Mouse (Mus musculus) liver, embryonic 11.5 days (tissue): ENCODE data around the gene Osbpl8. TPM values are rescaled to one million over a fixed set of nuclear protein-coding genes. Genes with fewer than 3 reads are reported as not detected.

Experiments used
- ATAC-seq: fragments of 200-750 bp; cut with Nextera tagmentation; replicated peaks from 2 replicates; pipeline ENCODE4 v1.8.0; 2017; ENCODE audit warnings: moderate number of reproducible peaks, mild to moderate bottlenecking, moderate TSS enrichment, moderate library complexity; ENCODE audit not compliant: low FRiP score
- DNase-seq: peaks from one replicate; pipeline ENCODE4 v3.0.0-alpha.2; 2017; ENCODE audit warnings: low spot score
- H3K27ac ChIP-seq: fragments of 300-500 bp; sonication (generic); 2 replicates; pipeline ENCODE4 v1.5.1; 2014; ENCODE audit warnings: mild to moderate bottlenecking, low read depth, low read length, control low read depth
- H3K27me3 ChIP-seq: fragments of 300-500 bp; sonication (generic); replicated peaks from 2 replicates; pipeline ENCODE4 v1.6.1; 2014; ENCODE audit warnings: low read length, mixed read lengths; ENCODE audit not compliant: control insufficient read depth, insufficient read depth
- H3K36me3 ChIP-seq: fragments of 300-500 bp; sonication (generic); 2 replicates; pipeline ENCODE4 v1.6.1; 2014; ENCODE audit warnings: mild to moderate bottlenecking, low read length, moderate library complexity, mixed read lengths; ENCODE audit not compliant: control insufficient read depth, insufficient read depth
- H3K4me1 ChIP-seq: fragments of 300-500 bp; sonication (generic); replicated peaks from 2 replicates; pipeline ENCODE4 v1.6.1; 2014; ENCODE audit warnings: low read length, mixed read lengths; ENCODE audit not compliant: control insufficient read depth, insufficient read depth
- H3K4me2 ChIP-seq: fragments of 300-500 bp; sonication (generic); 2 replicates; pipeline ENCODE4 v1.6.1; 2014; ENCODE audit warnings: mild to moderate bottlenecking, control low read depth, moderate library complexity
- H3K4me3 ChIP-seq: fragments of 300-500 bp; sonication (generic); 2 replicates; pipeline ENCODE4 v1.5.1; 2014; ENCODE audit warnings: low read depth, low read length, control low read depth
- H3K9ac ChIP-seq: fragments of 300-500 bp; sonication (generic); 2 replicates; pipeline ENCODE4 v1.6.1; 2014; ENCODE audit warnings: low read depth, low read length, control low read depth
- H3K9me3 ChIP-seq: fragments of 300-500 bp; sonication (generic); 2 replicates; pipeline ENCODE4 v1.6.1; 2016; ENCODE audit warnings: low read length, inconsistent platforms, mixed read lengths; ENCODE audit not compliant: control insufficient read depth
- WGBS: fragments of 180-500 bp; shearing (Covaris S2); extraction: QIAGEN DNeasy Blood & Tissue Kit; methylation state at CpG from one replicate; pipeline ENCODE4 v1.1.7; 2014; 5-methylcytosine and 5-hydroxymethylcytosine counted together
- polyA plus RNA-seq: library from polyadenylated mRNA; unstranded; fragments of >200 nt; fragmentation: Nextera tagmentation; extraction: Ambion mirVana; gene quantifications from 2 replicates; pipeline ENCODE4 v1.2.1, GENCODE M21; 2014

Gene Osbpl8
- polyA plus RNA-seq, 1 experiment from 2014 or later, result 11.2 TPM

DNA sequence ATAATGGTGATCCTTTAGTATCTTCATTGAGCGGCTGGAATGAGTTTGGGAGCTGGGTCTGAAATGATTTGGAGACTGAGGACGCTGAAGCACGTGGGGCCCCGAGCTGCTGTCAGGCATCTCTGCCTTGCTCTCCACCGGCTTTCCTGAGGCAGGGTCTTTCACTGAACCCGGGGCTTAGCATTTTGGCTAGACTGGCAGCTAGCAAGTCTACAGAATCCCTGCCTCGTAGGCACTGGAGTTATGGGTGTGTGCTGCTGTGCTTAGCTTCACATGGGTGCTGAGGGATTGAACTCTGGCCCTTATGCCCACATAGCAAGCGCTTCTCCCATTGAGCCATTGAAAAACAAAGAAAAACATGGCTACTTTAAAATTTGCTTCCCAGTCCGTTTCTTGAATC, 42.8 kb downstream of the Osbpl8 start:
- Histone ChIP-seq H3K4me1 (no peaks in the 10 kb centered on the region), H3K4me2 (no peak overlapping the region), H3K27me3 (no peaks in the 10 kb centered on the region), H3K4me3 (no peak overlapping the region), H3K9ac (no peak overlapping the region), H3K9me3 (no peaks in the 10 kb centered on the region), H3K36me3 (no peaks in the 10 kb centered on the region), H3K27ac (no peak overlapping the region)
- ATAC-seq (no peak), DNase-seq (no peak)
- 79% methylated on average over 9 of the region's 9 CpGs for WGBS

DNA sequence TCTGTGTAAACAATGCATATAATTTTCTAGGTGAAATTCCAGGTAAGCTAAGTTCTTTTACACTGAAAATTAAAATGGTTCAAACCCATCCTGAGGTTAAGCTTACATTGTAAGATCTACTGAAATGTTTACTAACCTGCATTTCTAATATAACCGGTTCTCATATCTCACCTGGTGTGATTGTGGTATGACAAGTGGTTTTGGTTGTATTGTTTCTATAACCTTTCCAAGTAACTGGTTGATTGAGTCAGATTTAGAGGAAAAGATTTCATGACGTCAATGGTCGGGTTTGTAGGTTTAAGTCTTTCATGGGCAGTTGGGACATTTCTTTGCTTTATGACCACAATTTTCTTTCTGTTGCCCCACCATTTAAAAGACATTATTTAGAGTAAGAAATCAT, 49.5 kb downstream of the Osbpl8 start:
- Histone ChIP-seq H3K4me3 (no peak overlapping the region), H3K9ac (no peak overlapping the region), H3K27me3 (no peaks in the 10 kb centered on the region), H3K27ac (no peak overlapping the region), H3K4me2 (no peak overlapping the region), H3K9me3 (no peaks in the 10 kb centered on the region), H3K4me1 (no peaks in the 10 kb centered on the region), H3K36me3 (no peaks in the 10 kb centered on the region)
- DNase-seq (no peak), ATAC-seq (no peak)
- 87% methylated on average over 3 of the region's 3 CpGs for WGBS

DNA sequence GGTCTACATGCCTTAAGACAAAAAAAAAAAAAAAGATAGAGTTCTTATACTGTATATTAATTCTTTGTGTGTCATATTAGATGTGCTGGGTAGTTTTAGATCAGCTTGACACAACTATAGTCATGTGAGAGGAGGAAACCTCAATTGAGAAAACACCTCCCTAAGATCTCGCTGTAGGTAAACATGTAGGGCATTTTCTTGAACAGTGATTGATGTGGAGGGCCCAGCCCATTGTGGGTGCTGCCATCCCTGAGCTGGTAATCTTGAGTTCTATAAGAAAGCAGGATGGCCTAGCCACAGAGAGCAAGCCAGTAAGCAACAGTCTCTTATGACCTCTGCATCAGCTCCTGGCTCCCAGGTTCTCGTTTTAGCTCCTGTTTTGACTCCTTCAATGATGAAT, 50.1 kb downstream of the Osbpl8 start:
- Histone ChIP-seq H3K27ac (no peak overlapping the region), H3K4me3 (no peak overlapping the region), H3K9ac (no peak overlapping the region), H3K9me3 (no peaks in the 10 kb centered on the region), H3K4me2 (no peak overlapping the region), H3K4me1 (no peaks in the 10 kb centered on the region), H3K27me3 (no peaks in the 10 kb centered on the region), H3K36me3 (no peaks in the 10 kb centered on the region)
- ATAC-seq, result no peak
- no peak for DNase-seq
- WGBS, result 76% methylated on average over 2 of the region's 2 CpGs

DNA sequence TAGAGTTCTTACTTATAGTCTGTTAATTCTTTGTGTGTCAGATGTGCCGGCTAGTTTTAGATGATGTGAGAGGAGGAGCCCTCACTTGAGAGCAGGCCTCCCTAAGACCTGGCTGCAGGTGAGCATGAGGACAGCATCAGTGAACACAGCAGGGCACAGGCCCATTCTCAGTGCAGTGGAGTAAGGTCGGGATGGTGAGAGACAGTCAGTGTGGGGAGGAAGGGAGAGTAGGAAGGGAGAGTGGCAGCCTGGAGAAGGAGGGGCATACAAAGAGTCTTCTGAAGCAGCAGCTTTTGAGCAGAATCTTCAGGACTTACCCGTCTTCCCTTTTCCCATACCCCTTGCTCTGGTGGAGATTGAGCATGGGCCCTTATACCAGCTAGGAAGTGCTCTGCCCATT, 51.0 kb downstream of the Osbpl8 start:
- no peak for ATAC-seq
- Histone ChIP-seq H3K27me3 (no peaks in the 10 kb centered on the region), H3K9ac (no peak overlapping the region), H3K4me2 (no peak overlapping the region), H3K4me1 (no peaks in the 10 kb centered on the region), H3K4me3 (no peak overlapping the region), H3K36me3 (no peaks in the 10 kb centered on the region), H3K9me3 (no peaks in the 10 kb centered on the region), H3K27ac (no peak overlapping the region)
- WGBS, result 73% methylated on average over 3 of the region's 3 CpGs
- DNase-seq, result no peak

DNA sequence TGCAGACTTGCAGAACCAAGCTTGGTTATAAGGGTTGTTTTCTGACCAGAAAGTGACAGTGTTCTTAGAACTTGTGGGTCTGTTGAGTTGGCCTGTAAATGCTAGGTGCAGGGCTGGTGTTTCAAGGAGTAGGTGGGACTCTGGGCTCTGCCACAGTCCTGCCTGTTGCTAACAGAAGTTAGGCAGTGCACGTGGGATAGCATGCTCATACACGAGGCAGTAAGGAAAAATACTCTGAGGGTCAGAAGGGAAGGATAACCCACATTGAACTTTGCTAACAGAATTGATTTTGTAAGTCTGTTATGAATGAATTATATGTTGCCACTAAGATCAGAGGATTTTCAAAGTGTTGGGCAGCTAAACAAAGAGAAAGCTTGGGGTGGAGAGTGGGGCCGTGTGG, 51.6 kb downstream of the Osbpl8 start:
- no peak overlapping the region for H3K4me2 ChIP-seq
- H3K4me1 ChIP-seq, result no peaks in the 10 kb centered on the region
- no peak overlapping the region for H3K27ac ChIP-seq
- WGBS, result 78% methylated on average over 3 of the region's 3 CpGs
- no peaks in the 10 kb centered on the region for H3K9me3 ChIP-seq
- no peak overlapping the region for H3K9ac ChIP-seq
- no peak for DNase-seq
- H3K36me3 ChIP-seq, result no peaks in the 10 kb centered on the region
- H3K4me3 ChIP-seq, result no peak overlapping the region
- ATAC-seq, result no peak
- H3K27me3 ChIP-seq, result no peaks in the 10 kb centered on the region

DNA sequence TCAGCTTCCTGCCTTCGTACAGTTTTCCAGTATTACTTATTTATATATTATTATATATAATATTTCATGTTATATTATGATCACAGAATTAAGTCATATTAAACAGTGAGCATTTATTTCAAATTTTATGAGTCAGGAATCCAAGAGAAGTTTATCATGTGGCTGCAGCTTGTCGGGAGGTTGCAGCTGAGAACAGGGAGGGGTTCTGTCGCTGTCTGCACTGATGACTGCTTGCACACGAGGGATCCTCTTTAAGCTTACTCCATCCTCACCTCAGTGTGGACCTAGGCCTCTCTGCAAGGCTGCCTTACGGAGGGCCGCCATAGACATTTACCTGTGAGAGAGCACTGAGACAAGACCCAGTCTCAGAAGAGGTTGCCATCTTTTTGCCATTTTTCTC, 58.0 kb downstream of the Osbpl8 start:
- no peak overlapping the region for H3K27ac ChIP-seq
- WGBS, result 58% methylated on average over 6 of the region's 6 CpGs
- no peak overlapping the region for H3K4me3 ChIP-seq

DNA sequence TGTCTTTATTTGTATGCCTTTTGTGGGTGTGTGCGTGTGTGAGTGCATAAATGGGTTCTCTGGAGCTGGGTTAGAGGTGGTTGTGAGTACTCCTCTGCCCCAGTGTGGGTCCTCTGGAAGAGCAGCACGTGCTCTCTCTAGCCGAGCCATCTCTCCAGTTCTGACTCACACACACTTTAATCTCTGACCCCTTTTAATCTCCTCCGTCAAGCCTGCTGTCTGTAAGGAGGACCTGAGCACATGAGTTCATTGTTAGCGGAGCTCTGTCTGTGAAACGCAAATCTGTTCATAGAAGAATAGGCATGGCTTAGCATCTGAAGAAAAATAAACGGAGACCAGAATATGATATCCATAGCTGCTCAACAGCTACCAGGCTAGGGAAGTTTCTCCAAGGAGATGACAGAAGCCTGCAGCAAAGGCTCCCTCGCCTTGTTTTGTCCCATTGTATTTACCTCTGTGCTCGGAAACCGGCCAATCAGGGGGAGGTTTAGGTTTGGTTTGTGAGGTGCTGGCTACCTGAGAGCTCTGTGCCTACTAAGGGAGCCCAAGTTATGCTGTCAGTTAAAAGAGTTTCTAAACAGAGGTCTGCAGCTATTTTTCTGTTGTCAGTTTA, 58.8 kb downstream of the Osbpl8 start:
- no peak overlapping the region for H3K27ac ChIP-seq
- H3K4me2 ChIP-seq, result no peak overlapping the region; the same call in 1 of the 2 replicates
- no peak overlapping the region for H3K4me3 ChIP-seq
- WGBS, result 57% methylated on average over 10 of the region's 10 CpGs
- no peak for DNase-seq
- ATAC-seq, result peak; percentile 62
- no peaks in the 10 kb centered on the region for H3K36me3 ChIP-seq
- no peaks in the 10 kb centered on the region for H3K27me3 ChIP-seq
- H3K9ac ChIP-seq, result no peak overlapping the region
- H3K9me3 ChIP-seq, result no peaks in the 10 kb centered on the region
- peaks cover 12% of the 10 kb centered on the region for H3K4me1 ChIP-seq

More for the DNA sequence above, 58.0 kb downstream of the Osbpl8 start:
- ATAC-seq (peak; percentile 90), DNase-seq (no peak)
- H3K4me1 ChIP-seq, result peaks cover 12% of the 10 kb centered on the region
- no peak overlapping the region for H3K9ac ChIP-seq
- H3K9me3 ChIP-seq, result no peaks in the 10 kb centered on the region
- H3K36me3 ChIP-seq, result no peaks in the 10 kb centered on the region
- H3K27me3 ChIP-seq, result no peaks in the 10 kb centered on the region
- H3K4me2 ChIP-seq, result peak overlapping the region; percentile 42

DNA sequence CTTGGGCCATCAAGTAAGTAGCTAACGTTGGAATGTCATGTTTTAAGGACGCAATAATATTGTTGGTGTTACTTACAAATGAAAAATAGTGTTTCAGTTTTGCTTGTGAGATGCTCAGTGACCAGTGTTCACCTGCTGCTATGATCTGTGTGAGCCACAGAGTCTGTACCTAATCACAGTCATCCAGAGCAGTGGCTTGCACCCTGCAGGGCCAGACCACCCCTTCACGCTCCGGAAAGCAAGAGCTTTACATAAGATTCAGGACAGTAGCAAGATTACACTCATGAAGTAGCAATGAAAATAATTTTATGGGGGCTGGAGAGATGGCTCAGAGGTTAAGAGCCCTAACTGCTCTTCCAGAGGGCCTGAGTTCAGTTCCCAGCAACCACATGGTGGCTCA, 60.1 kb downstream of the Osbpl8 start:
- ATAC-seq (no peak), DNase-seq (no peak)
- H3K4me1 ChIP-seq, result peaks cover 12% of the 10 kb centered on the region
- no peaks in the 10 kb centered on the region for H3K9me3 ChIP-seq
- 91% methylated on average over 4 of the region's 4 CpGs for WGBS
- no peaks in the 10 kb centered on the region for H3K27me3 ChIP-seq
- no peak overlapping the region for H3K27ac ChIP-seq
- H3K9ac ChIP-seq, result no peak overlapping the region
- no peak overlapping the region for H3K4me3 ChIP-seq
- no peaks in the 10 kb centered on the region for H3K36me3 ChIP-seq
- no peak overlapping the region for H3K4me2 ChIP-seq

DNA sequence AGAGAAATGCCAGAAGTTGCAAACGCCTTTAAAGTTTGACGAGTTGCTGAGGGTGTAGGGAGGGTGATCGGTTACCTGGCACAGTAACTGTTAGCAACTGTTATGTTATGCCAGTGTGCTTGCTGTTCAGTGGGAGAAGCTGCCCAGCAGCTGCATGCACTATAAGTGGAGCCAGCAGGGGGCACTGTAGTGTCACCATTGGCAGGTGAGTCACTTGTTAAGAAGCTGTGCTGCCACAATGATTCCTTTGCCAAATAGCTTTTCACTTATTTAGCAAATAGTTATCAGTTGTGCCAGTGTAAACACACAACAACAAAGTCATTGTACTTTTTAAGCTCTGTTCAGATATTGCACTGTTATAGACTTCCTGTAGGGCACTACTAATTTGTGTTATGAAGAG, 62.0 kb downstream of the Osbpl8 start:
- Histone ChIP-seq H3K4me1 (peaks cover 12% of the 10 kb centered on the region), H3K36me3 (no peaks in the 10 kb centered on the region), H3K27ac (no peak overlapping the region), H3K4me2 (no peak overlapping the region), H3K9me3 (no peaks in the 10 kb centered on the region), H3K9ac (no peak overlapping the region), H3K27me3 (no peaks in the 10 kb centered on the region), H3K4me3 (no peak overlapping the region)
- 28% methylated on average over 3 of the region's 3 CpGs for WGBS
- peak; percentile 51; the same call in 1 of the 2 replicates for ATAC-seq
- peak; percentile 82 for DNase-seq
